Mouse (Mus musculus) cerebellum, postnatal 4 days (tissue): ENCODE results near the gene Gkap1.

Experiments used
- DNase-seq, 2 experiments: peaks; one replicate each; pipeline ENCODE4 v3.0.0; 2022; ENCODE audit warnings: low spot score in 2 of 2, mixed read lengths in 1 of 2

Gkap1 gene

GRCm38 (mm10) chr13:58275599-58275998, at the start of gene Gkap1:
TSS of gene Gkap1 (minus strand) at chr13:58275699.
- no peak for DNase-seq

- DNase-seq: no peak
These were observed 42.3 kb upstream of the Gkap1 start for GRCm38 (mm10) chr13:58317768-58318167.

- DNase-seq: no peak
These were observed 39.5 kb upstream of the Gkap1 start for GRCm38 (mm10) chr13:58314991-58315390.

GRCm38 (mm10) chr13:58313758-58314157, 38.3 kb upstream of the Gkap1 start:
- no peak for DNase-seq

- no peak for DNase-seq
These were observed 35.9 kb upstream of the Gkap1 start for GRCm38 (mm10) chr13:58311351-58311750.

GRCm38 (mm10) chr13:58309499-58309898, 34.0 kb upstream of the Gkap1 start:
- no peak for DNase-seq

GRCm38 (mm10) chr13:58307453-58307852, 32.0 kb upstream of the Gkap1 start:
- no peak for DNase-seq

- no peak for DNase-seq
These were observed 29.7 kb upstream of the Gkap1 start for GRCm38 (mm10) chr13:58305230-58305629.

- DNase-seq: peak in 1 of 2 experiments; percentile 12
These were observed 27.1 kb upstream of the Gkap1 start for GRCm38 (mm10) chr13:58302421-58303145.

GRCm38 (mm10) chr13:58301961-58302360, 26.5 kb upstream of the Gkap1 start:
- no peak for DNase-seq

GRCm38 (mm10) chr13:58298756-58299155, 23.3 kb upstream of the Gkap1 start:
- no peak for DNase-seq

GRCm38 (mm10) chr13:58295582-58295981, 20.1 kb upstream of the Gkap1 start:
- DNase-seq: no peak

- DNase-seq: no peak
These were observed 17.3 kb upstream of the Gkap1 start for GRCm38 (mm10) chr13:58292811-58293210.

- DNase-seq: no peak
These were observed 13.8 kb upstream of the Gkap1 start for GRCm38 (mm10) chr13:58289308-58289707.

- peak; percentile 77 to 86 for DNase-seq
These were observed 12.3 kb upstream of the Gkap1 start for GRCm38 (mm10) chr13:58287822-58288221.

- no peak for DNase-seq
These were observed 8.0 kb upstream of the Gkap1 start for GRCm38 (mm10) chr13:58283466-58283865.

GRCm38 (mm10) chr13:58281936-58282335, 6.4 kb upstream of the Gkap1 start:
- no peak for DNase-seq

GRCm38 (mm10) chr13:58280528-58280927, 5.0 kb upstream of the Gkap1 start:
- no peak for DNase-seq

- no peak for DNase-seq
These were observed 757 bp upstream of the Gkap1 start for GRCm38 (mm10) chr13:58276256-58276655.

- DNase-seq: no peak
These were observed 423 bp downstream of the Gkap1 start for GRCm38 (mm10) chr13:58275076-58275475.

- peak; percentile 44 to 70 for DNase-seq
These were observed 1.1 kb downstream of the Gkap1 start for GRCm38 (mm10) chr13:58274259-58274991.

GRCm38 (mm10) chr13:58273411-58274258, 1.9 kb downstream of the Gkap1 start:
- DNase-seq: peak in 1 of 2 experiments; percentile 32
